Mouse (Mus musculus) stomach, embryonic 14.5 days (tissue): Measurements from ENCODE around the gene Gm42878. TPM values are rescaled to one million over a fixed set of nuclear protein-coding genes. Genes with fewer than 3 reads are reported as not detected.

Experiments
- ATAC-seq: fragments of 200-750 bp; cut with Nextera tagmentation; 2 replicates; pipeline ENCODE4 v1.8.0; 2017; ENCODE audit warnings: low read depth, moderate TSS enrichment; ENCODE audit not compliant: insufficient number of reproducible peaks, insufficient read depth, low FRiP score
- H3K27ac ChIP-seq: fragments of 300-500 bp; sonication (generic); 2 replicates; pipeline ENCODE4 v1.5.1; 2014; ENCODE audit warnings: mild to moderate bottlenecking, low read length, moderate library complexity, mixed read lengths
- H3K27me3 ChIP-seq: fragments of 300-500 bp; sonication (generic); 2 replicates; pipeline ENCODE4 v1.6.1; 2014; ENCODE audit warnings: low read length, control low read depth, mixed read lengths; ENCODE audit not compliant: control insufficient read depth, insufficient read depth
- H3K36me3 ChIP-seq: fragments of 300-500 bp; sonication (generic); 2 replicates; pipeline ENCODE4 v1.6.1; 2014; ENCODE audit warnings: mild to moderate bottlenecking, control low read depth, low read length, moderate library complexity, mixed read lengths; ENCODE audit not compliant: control insufficient read depth, insufficient read depth
- H3K4me1 ChIP-seq: fragments of 300-500 bp; sonication (generic); 2 replicates; pipeline ENCODE4 v1.6.1; 2014; ENCODE audit warnings: low read length, control low read depth, mixed read lengths; ENCODE audit not compliant: control insufficient read depth, insufficient read depth
- H3K4me2 ChIP-seq: fragments of 300-500 bp; sonication (generic); replicated peaks from 2 replicates; pipeline ENCODE4 v1.6.1; 2014; ENCODE audit warnings: low read depth, low read length, control low read depth
- H3K4me3 ChIP-seq: fragments of 300-500 bp; sonication (generic); 2 replicates; pipeline ENCODE4 v1.5.1; 2014; ENCODE audit warnings: low read depth, low read length, control low read depth
- H3K9ac ChIP-seq: fragments of 300-500 bp; sonication (generic); replicated peaks from 2 replicates; pipeline ENCODE4 v1.6.1; 2014; ENCODE audit warnings: low read depth, mild to moderate bottlenecking, control low read depth, low read length, moderate library complexity, mixed read lengths
- H3K9me3 ChIP-seq: fragments of 300-500 bp; sonication (generic); 2 replicates; pipeline ENCODE4 v1.6.1; 2016; ENCODE audit warnings: low read depth, low read length, control low read depth; ENCODE audit not compliant: control insufficient read depth
- WGBS: fragments of 180-500 bp; shearing (Covaris S2); extraction: QIAGEN DNeasy Blood & Tissue Kit; methylation state at CpG from one replicate; pipeline ENCODE4 v1.1.7; 2014; 5-methylcytosine and 5-hydroxymethylcytosine counted together
- polyA plus RNA-seq: library from polyadenylated mRNA; unstranded; fragments of >200 nt; fragmentation: Nextera tagmentation; extraction: Ambion mirVana; gene quantifications from 2 replicates; pipeline ENCODE4 v1.2.1, GENCODE M21; 2014

Gm42878 gene
- polyA plus RNA-seq, 1 experiment from 2014 or later, result 0.87 TPM

DNA sequence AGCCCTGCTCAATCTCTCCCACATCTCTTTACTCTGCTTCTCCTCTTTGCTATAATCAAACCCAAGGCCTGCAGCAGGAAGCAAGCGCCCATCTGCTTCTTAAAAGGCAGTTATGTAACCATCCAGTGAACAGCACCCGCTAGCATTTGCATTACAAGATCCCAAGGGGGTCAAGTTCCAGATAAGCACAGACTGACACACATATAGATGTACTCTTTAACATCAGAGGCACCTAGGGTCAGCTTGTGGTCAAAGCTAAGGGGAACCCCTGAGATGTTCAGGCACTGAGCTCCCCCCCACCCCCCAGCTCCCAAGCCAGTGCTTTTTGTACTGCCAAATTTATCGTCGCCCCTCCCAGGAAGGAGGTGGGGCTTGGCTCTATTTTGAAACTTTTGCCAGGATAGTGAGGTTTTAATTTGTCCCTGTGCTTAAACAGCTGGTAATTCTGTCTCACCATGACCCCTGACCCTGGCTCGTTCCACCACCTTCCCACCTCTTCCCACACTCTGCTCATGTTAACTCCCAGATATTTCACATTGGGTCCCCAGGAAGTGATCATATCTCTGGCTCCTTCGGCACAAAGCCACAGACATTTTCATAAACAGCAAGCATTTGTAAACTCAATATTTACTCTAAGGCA, 41.2 kb upstream of the Gm42878 start:
- WGBS, result 48% methylated on average over 6 of the region's 6 CpGs
- Histone ChIP-seq H3K9me3 (no peaks in the 10 kb centered on the region), H3K4me2 (0 out of 2 replicates have a peak overlapping the region, but pooled peaks have one; percentile 1), H3K9ac (no peak overlapping the region), H3K4me1 (peaks cover 15% of the 10 kb centered on the region; the same call in 1 of the 2 replicates), H3K27ac (peak overlapping the region; percentile 39; the same call in 1 of the 2 replicates), H3K4me3 (no peak overlapping the region), H3K27me3 (no peaks in the 10 kb centered on the region), H3K36me3 (no peaks in the 10 kb centered on the region)
- no peak for ATAC-seq

DNA sequence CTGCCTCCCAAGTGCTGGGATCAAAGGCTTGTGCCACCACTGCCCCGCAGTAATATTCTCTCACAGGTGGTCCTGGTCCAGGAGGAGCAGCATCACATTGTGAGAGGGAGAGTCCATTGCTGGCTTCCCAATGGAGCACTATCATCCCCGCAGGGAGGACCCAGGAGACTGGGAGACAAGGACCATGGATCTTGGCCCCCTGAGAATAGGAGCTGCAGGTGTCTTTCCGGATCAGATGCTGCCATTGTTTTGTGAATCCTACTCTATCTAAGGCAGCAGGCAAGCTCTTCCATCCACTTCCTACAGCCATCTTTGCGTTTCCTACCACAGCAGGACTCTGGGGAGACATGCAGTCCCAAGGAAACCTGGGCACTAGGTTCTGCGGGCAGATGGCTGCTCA, 40.4 kb upstream of the Gm42878 start:
- H3K9me3 ChIP-seq, result no peaks in the 10 kb centered on the region
- ATAC-seq, result no peak
- H3K4me2 ChIP-seq, result no peak overlapping the region
- no peak overlapping the region for H3K4me3 ChIP-seq
- H3K4me1 ChIP-seq, result peaks cover 15% of the 10 kb centered on the region; the same call in 1 of the 2 replicates
- H3K36me3 ChIP-seq, result no peaks in the 10 kb centered on the region
- H3K9ac ChIP-seq, result no peak overlapping the region
- H3K27me3 ChIP-seq, result no peaks in the 10 kb centered on the region
- 86% methylated on average over 5 of the region's 5 CpGs for WGBS
- H3K27ac ChIP-seq, result no peak overlapping the region

- no peaks in the 10 kb centered on the region for H3K9me3 ChIP-seq
- H3K9ac ChIP-seq, result no peak overlapping the region
- H3K27ac ChIP-seq, result no peak overlapping the region
- H3K4me2 ChIP-seq, result no peak overlapping the region
- H3K4me1 ChIP-seq, result peaks cover 15% of the 10 kb centered on the region; the same call in 1 of the 2 replicates
- WGBS, result 95% methylated on average over 10 of the region's 10 CpGs
- ATAC-seq, result no peak
- H3K27me3 ChIP-seq, result no peaks in the 10 kb centered on the region
- peaks cover 5% of the 10 kb centered on the region; the same call in 1 of the 2 replicates for H3K36me3 ChIP-seq
- no peak overlapping the region for H3K4me3 ChIP-seq
Measured at GRCm38 (mm10) chr5:121585005-121585404, 39.7 kb upstream of the Gm42878 start.

- no peaks in the 10 kb centered on the region for H3K9me3 ChIP-seq
- no peak overlapping the region for H3K4me3 ChIP-seq
- WGBS, result 53% methylated on average over 12 of the region's 12 CpGs
- no peak overlapping the region for H3K9ac ChIP-seq
- no peaks in the 10 kb centered on the region for H3K27me3 ChIP-seq
- ATAC-seq, result peak; percentile 84
- peaks cover 14% of the 10 kb centered on the region for H3K36me3 ChIP-seq
- H3K27ac ChIP-seq, result peak overlapping the region; percentile 4; the same call in 1 of the 2 replicates
- no peak overlapping the region for H3K4me2 ChIP-seq
- H3K4me1 ChIP-seq, result peaks cover 15% of the 10 kb centered on the region; the same call in 1 of the 2 replicates
Measured at GRCm38 (mm10) chr5:121583765-121584501, 38.7 kb upstream of the Gm42878 start.

DNA sequence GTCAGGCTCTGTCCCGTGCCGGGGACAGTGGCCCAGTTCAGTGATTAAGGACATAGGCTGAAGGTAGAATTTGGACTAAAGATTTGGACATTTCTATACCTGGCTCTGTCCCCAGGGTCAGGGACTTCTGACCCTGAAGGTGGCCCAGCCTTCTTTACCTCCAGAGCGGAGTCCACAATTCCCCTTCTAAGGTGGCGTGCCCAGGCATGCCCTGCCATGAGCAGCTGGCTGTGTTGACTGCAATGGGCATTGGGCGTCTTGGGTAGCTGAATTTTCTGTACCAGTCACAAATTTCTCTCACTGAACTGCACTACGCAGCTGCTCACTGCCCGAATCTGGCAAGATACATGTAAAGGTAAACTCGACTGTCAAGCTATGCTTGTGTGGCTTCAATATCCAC, 36.7 kb upstream of the Gm42878 start:
- WGBS, result 89% methylated on average over 8 of the region's 8 CpGs
- no peak for ATAC-seq
- Histone ChIP-seq H3K9me3 (no peaks in the 10 kb centered on the region), H3K4me1 (peaks cover 15% of the 10 kb centered on the region; the same call in 1 of the 2 replicates), H3K9ac (no peak overlapping the region; the same call in 1 of the 2 replicates), H3K36me3 (peaks cover 19% of the 10 kb centered on the region), H3K27me3 (no peaks in the 10 kb centered on the region), H3K4me2 (no peak overlapping the region), H3K4me3 (no peak overlapping the region), H3K27ac (no peak overlapping the region)

DNA sequence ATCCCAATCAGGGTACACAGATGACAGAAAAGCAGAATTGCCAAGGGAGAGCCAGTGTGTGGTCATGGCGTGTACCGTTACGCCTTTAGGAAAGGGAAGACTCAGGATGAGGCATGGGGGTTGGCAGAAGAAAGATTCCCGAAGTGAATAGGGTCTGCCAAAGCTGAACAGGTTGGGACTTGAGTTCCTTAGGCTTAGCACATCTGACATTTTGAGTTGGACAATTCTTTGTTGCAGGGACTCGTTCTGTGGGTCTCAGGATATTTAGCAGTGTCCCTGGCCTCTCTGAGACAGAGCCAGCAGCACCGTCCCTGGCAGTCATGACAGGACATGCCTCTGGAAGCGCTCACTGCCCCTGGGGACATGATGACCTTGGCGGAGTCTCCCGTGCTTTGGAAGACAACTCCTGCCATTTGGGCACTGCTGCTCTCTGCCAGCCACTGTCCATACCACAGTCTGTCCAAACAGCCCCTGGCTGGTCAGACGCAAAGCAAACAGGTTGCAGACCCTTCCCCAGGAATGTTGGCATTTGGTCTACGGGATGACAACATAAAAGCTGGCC, 31.7 kb upstream of the Gm42878 start:
- H3K4me2 ChIP-seq, result no peak overlapping the region
- H3K27ac ChIP-seq, result no peak overlapping the region
- H3K4me3 ChIP-seq, result no peak overlapping the region
- H3K27me3 ChIP-seq, result no peaks in the 10 kb centered on the region
- ATAC-seq, result no peak
- no peaks in the 10 kb centered on the region for H3K9me3 ChIP-seq
- H3K9ac ChIP-seq, result no peak overlapping the region
- 84% methylated on average over 11 of the region's 11 CpGs for WGBS
- no peaks in the 10 kb centered on the region for H3K4me1 ChIP-seq
- peaks cover 34% of the 10 kb centered on the region for H3K36me3 ChIP-seq

- ATAC-seq, result no peak
- no peaks in the 10 kb centered on the region for H3K4me1 ChIP-seq
- no peak overlapping the region for H3K9ac ChIP-seq
- H3K27me3 ChIP-seq, result no peaks in the 10 kb centered on the region
- H3K4me2 ChIP-seq, result no peak overlapping the region
- no peaks in the 10 kb centered on the region for H3K9me3 ChIP-seq
- 97% methylated on average over 11 of the region's 11 CpGs for WGBS
- H3K27ac ChIP-seq, result no peak overlapping the region
- no peak overlapping the region for H3K4me3 ChIP-seq
- peaks cover 37% of the 10 kb centered on the region for H3K36me3 ChIP-seq
Measured at GRCm38 (mm10) chr5:121575867-121576266, 30.6 kb upstream of the Gm42878 start.

DNA sequence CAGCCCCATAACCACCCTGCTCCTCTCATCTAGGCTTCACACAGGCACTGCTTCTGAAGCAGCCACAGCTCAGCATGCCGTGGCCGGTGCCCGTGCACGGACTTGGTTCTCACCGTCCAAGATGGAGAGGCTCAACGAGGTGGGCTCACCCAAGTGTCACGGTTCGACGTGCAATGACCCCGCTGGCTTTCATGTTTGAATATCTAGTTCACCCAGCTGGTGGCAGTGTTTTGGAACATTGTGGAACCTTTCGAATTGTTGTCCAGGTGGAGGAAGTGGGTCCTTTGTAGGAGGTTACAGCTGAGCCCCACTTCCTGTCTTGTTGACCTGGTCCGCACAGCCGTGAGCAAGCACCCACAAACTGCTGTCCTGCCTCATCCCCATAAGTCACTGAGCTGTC, 28.9 kb upstream of the Gm42878 start:
- Histone ChIP-seq H3K27me3 (no peaks in the 10 kb centered on the region), H3K27ac (no peak overlapping the region), H3K9ac (no peak overlapping the region), H3K4me3 (no peak overlapping the region), H3K4me1 (no peaks in the 10 kb centered on the region), H3K9me3 (no peaks in the 10 kb centered on the region), H3K36me3 (peaks cover 25% of the 10 kb centered on the region), H3K4me2 (no peak overlapping the region)
- WGBS, result 91% methylated on average over 13 of the region's 13 CpGs
- ATAC-seq, result no peak
